Mouse (Mus musculus): ENCODE results near the gene Trpm5. TPM values are rescaled to one million over a fixed set of nuclear protein-coding genes. Genes with fewer than 3 reads are reported as not detected.

Gene Trpm5
- total and polyA plus RNA-seq, 3 experiments = 1.7 to 1.9 TPM; not detected in 1

DNA sequence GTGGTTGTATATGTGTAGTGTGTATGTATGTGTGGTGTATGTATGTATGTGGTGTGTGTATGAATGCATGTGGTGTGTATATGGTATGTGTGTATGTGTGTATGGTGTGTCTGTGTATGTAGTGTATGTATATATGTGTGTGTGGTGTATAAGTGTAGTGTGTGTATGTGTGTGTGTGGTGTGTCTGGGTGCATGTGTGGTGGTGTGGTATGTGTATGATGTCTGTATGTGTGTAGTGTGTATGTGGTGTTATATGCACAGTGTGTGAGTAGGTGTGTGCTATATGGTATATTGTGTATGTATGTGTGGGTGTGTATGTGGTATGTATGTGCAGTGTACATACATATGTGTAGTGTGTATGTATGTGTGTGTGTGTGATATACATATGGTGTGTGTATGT is 74.4 kb downstream of the Trpm5 start:
- H3K4me3 ChIP-seq (ENCODE audit: control insufficient read depth in 1 of 2, insufficient read depth in 1 of 2, low read depth in 2 of 2, low read length in 2 of 2) = no peak overlapping the region
- H3K9ac ChIP-seq (ENCODE audit: control insufficient read depth, low read depth, low read length, poor library complexity, severe bottlenecking) = no peak overlapping the region
- no peaks in the 10 kb centered on the region for H3K27me3 ChIP-seq (ENCODE audit: control insufficient read depth in 1 of 2, insufficient read depth in 2 of 2, low read length in 2 of 2)
- H3K9me3 ChIP-seq (replicated peaks; ENCODE audit: insufficient read depth, low read length) = no peaks in the 10 kb centered on the region
- TF ChIP-seq GATA1 (IDR thresholded peaks at IDR 0.05; ENCODE audit: low read depth, low read length) = no peak
- TF ChIP-seq SIN3A (IDR thresholded peaks at IDR 0.05; ENCODE audit: low read length) = no peak
- TF ChIP-seq MAX (IDR thresholded peaks at IDR 0.05; ENCODE audit: low read length) = no peak
- TF ChIP-seq CTCF (IDR thresholded peaks at IDR 0.05 in 2 of 3, conservative IDR thresholded peaks at IDR 0.05 in 1 of 3; ENCODE audit: control insufficient read depth in 1 of 3, insufficient read depth in 1 of 3, low read depth in 2 of 3, low read length in 3 of 3, poor library complexity in 1 of 3, severe bottlenecking in 1 of 3) = peak in 1 of 3 experiments; percentile 8; a peak in 1 of 6 replicates
- TF ChIP-seq BHLHE40 (IDR thresholded peaks at IDR 0.05; ENCODE audit: borderline replicate concordance, low read depth, low read length) = no peak
- TF ChIP-seq POLR2A (IDR thresholded peaks at IDR 0.05; ENCODE audit: control insufficient read depth in 1 of 2, insufficient read depth in 1 of 2, low read depth in 1 of 2, low read length in 2 of 2, poor library complexity in 1 of 2) = peak in 1 of 2 experiments; percentile 26; a peak in 1 of 4 replicates
- no peak for TF ChIP-seq EP300 (IDR thresholded peaks at IDR 0.05; ENCODE audit: low read depth in 1 of 2, low read length in 2 of 2)
- TF ChIP-seq POLR2AphosphoS5 (IDR thresholded peaks at IDR 0.05; ENCODE audit: borderline replicate concordance, low read depth, low read length) = peak; percentile 98; the same call in 1 of the 2 replicates
- no peak for TF ChIP-seq MEF2A (IDR thresholded peaks at IDR 0.05; ENCODE audit: extremely low read depth, insufficient replicate concordance, low read depth, low read length, poor library complexity, severe bottlenecking)
- no peak for TF ChIP-seq NELFE (IDR thresholded peaks at IDR 0.05; ENCODE audit: low read depth, low read length)
- TF ChIP-seq NRF1 (IDR thresholded peaks at IDR 0.05; ENCODE audit: insufficient read depth, low read depth, low read length, poor library complexity, severe bottlenecking) = no peak
- no peak for TF ChIP-seq RAD21 (IDR thresholded peaks at IDR 0.05; ENCODE audit: low read depth, low read length)
- TF ChIP-seq TBP (IDR thresholded peaks at IDR 0.05; ENCODE audit: low read depth, low read length) = no peak
- TF ChIP-seq MYB (IDR thresholded peaks at IDR 0.05; ENCODE audit: low read depth, low read length) = no peak
- TF ChIP-seq MAZ (IDR thresholded peaks at IDR 0.05; ENCODE audit: low read depth, low read length) = no peak
- TF ChIP-seq UBTF (IDR thresholded peaks at IDR 0.05; ENCODE audit: borderline replicate concordance, insufficient read depth, low read depth, low read length) = no peak
- TF ChIP-seq TCF12 (IDR thresholded peaks at IDR 0.05; ENCODE audit: low read depth, low read length) = no peak
- TF ChIP-seq ETS1 (IDR thresholded peaks at IDR 0.05; ENCODE audit: low read depth, low read length) = no peak
- no peak for TF ChIP-seq RCOR1 (IDR thresholded peaks at IDR 0.05; ENCODE audit: low read depth, low read length)
- no peak for TF ChIP-seq MAFK (IDR thresholded peaks at IDR 0.05; ENCODE audit: borderline replicate concordance, low read depth, low read length)
- TF ChIP-seq HCFC1 (IDR thresholded peaks at IDR 0.05; ENCODE audit: low read depth, low read length) = no peak
- TF ChIP-seq E2F4 (IDR thresholded peaks at IDR 0.05; ENCODE audit: borderline replicate concordance, low read depth, low read length) = no peak
- TF ChIP-seq ZKSCAN1 (IDR thresholded peaks at IDR 0.05; ENCODE audit: low read depth, low read length) = no peak
- no peak for TF ChIP-seq MXI1 (IDR thresholded peaks at IDR 0.05; ENCODE audit: low read depth, low read length)
- TF ChIP-seq ZMIZ1 (IDR thresholded peaks at IDR 0.05; ENCODE audit: low read depth, low read length) = peak; percentile 50; the same call in 1 of the 2 replicates
- TF ChIP-seq POLR2AphosphoS2 (IDR thresholded peaks at IDR 0.05; ENCODE audit: low read length) = peak; percentile 69
- TF ChIP-seq SMC3 (IDR thresholded peaks at IDR 0.05; ENCODE audit: low read depth, low read length) = no peak
- no peak for TF ChIP-seq TAL1 (IDR thresholded peaks at IDR 0.05; ENCODE audit: low read length)
- peaks cover 4 to 58% of the 10 kb centered on the region in 2 experiments; a peak in 3 of 4 replicates for H3K36me3 ChIP-seq (ENCODE audit: control insufficient read depth in 1 of 2, insufficient read depth in 2 of 2, low read length in 2 of 2)
- H3K79me2 ChIP-seq (ENCODE audit: control insufficient read depth, insufficient read depth, low read length, poor library complexity) = no peaks in the 10 kb centered on the region
- DNase-seq (ENCODE audit: low read depth, low spot score) = peak; percentile 18
- peaks cover 32 to 60% of the 10 kb centered on the region in 2 experiments for H3K4me1 ChIP-seq (ENCODE audit: control insufficient read depth in 1 of 2, insufficient read depth in 2 of 2, low read length in 2 of 2)
- no peak overlapping the region for H3K27ac ChIP-seq (ENCODE audit: control insufficient read depth, low read depth, low read length)

Other genes with a start within 250 kb of the Trpm5 start
- gene Th, start 163.5 kb downstream of the Trpm5 start, total RNA-seq (2012; rRNA removed) = not detected in 2 replicates
- not detected for gene Th, start 163.5 kb downstream of the Trpm5 start, polyA plus RNA-seq (2012; ENCODE audit: insufficient read depth in 1 of 2, insufficient read length in 2 of 2, low read depth in 1 of 2, low replicate concordance in 2 of 2, missing spikeins in 1 of 2)
- gene Ascl2, start 125.4 kb downstream of the Trpm5 start, total RNA-seq (2012; rRNA removed) = not detected in 2 replicates
- gene Ascl2, start 125.4 kb downstream of the Trpm5 start, polyA plus RNA-seq (2012; ENCODE audit: insufficient read depth in 1 of 2, insufficient read length in 2 of 2, low read depth in 1 of 2, low replicate concordance in 2 of 2, missing spikeins in 1 of 2) = not detected
- 159 and 205 TPM in 2 replicates for gene Tspan32, start 89.6 kb downstream of the Trpm5 start, total RNA-seq (2012; rRNA removed)
- gene Tspan32, start 89.6 kb downstream of the Trpm5 start, polyA plus RNA-seq (2012; ENCODE audit: insufficient read depth in 1 of 2, insufficient read length in 2 of 2, low read depth in 1 of 2, low replicate concordance in 2 of 2, missing spikeins in 1 of 2) = 100 to 1,000 TPM in 1 of 2 experiments, 10 to 100 TPM in 1; 53.5 to 212 TPM
- gene Cd81, start 41.9 kb downstream of the Trpm5 start, total RNA-seq (2012; rRNA removed) = 86.8 and 105 TPM in 2 replicates
- 100 to 1,000 TPM in 1 of 2 experiments, not detected in 1; 133 TPM for gene Cd81, start 41.9 kb downstream of the Trpm5 start, polyA plus RNA-seq (2012; ENCODE audit: insufficient read depth in 1 of 2, insufficient read length in 2 of 2, low read depth in 1 of 2, low replicate concordance in 2 of 2, missing spikeins in 1 of 2)
- 63.9 and 76.9 TPM in 2 replicates for gene Tssc4, start 25.4 kb downstream of the Trpm5 start, total RNA-seq (2012; rRNA removed)
- gene Tssc4, start 25.4 kb downstream of the Trpm5 start, polyA plus RNA-seq (2012; ENCODE audit: insufficient read depth in 1 of 2, insufficient read length in 2 of 2, low read depth in 1 of 2, low replicate concordance in 2 of 2, missing spikeins in 1 of 2) = 10 to 100 TPM in 1 of 2 experiments, not detected in 1; 75.6 TPM
- gene Kcnq1, start 11.7 kb upstream of the Trpm5 start, total RNA-seq (2012; rRNA removed) = 0.85 and 0.96 TPM in 2 replicates
- gene Kcnq1, start 11.7 kb upstream of the Trpm5 start, polyA plus RNA-seq (2012; ENCODE audit: insufficient read depth in 1 of 2, insufficient read length in 2 of 2, low read depth in 1 of 2, low replicate concordance in 2 of 2, missing spikeins in 1 of 2) = under 1 TPM in 1 of 2 experiments, not detected in 1; 0.63 TPM

All from MEL (cell line).